Mouse (Mus musculus) heart, adult 2 months (tissue): ENCODE results near the gene Wdr60. TPM values are rescaled to one million over a fixed set of nuclear protein-coding genes. Genes with fewer than 3 reads are reported as not detected.

Source experiments
- DNase-seq, 2 experiments: peaks; one replicate each; pipeline ENCODE4 v3.0.0; 2021
- H3K27ac ChIP-seq: fragments of 200-600 bp; 2 replicates; pipeline ENCODE4 v1.8.1; 2022
- H3K27me3 ChIP-seq: fragments of 200-500 bp; 2 replicates; pipeline ENCODE4 v1.6.1; 2012; ENCODE audit warnings: mild to moderate bottlenecking, low read length, inconsistent platforms, mixed read lengths; ENCODE audit not compliant: control insufficient read depth, insufficient read depth
- H3K36me3 ChIP-seq: fragments of 200-500 bp; 2 replicates; pipeline ENCODE4 v1.6.1; 2012; ENCODE audit warnings: low read length, inconsistent platforms; ENCODE audit not compliant: control insufficient read depth, insufficient read depth
- H3K4me1 ChIP-seq: fragments of 200-500 bp; 2 replicates; pipeline ENCODE4 v1.6.1; 2011; ENCODE audit warnings: low read length; ENCODE audit not compliant: control insufficient read depth, insufficient read depth
- H3K4me3 ChIP-seq: fragments of 200-600 bp; 2 replicates; pipeline ENCODE4 v1.8.1; 2022
- H3K79me2 ChIP-seq: fragments of 200-500 bp; replicated peaks from 2 replicates; pipeline ENCODE4 v1.6.1; 2012; ENCODE audit warnings: mild to moderate bottlenecking, inconsistent platforms, low read length, moderate library complexity, mixed read lengths; ENCODE audit not compliant: control insufficient read depth, insufficient read depth
- H3K9ac ChIP-seq: fragments of 200-500 bp; 2 replicates; pipeline ENCODE4 v1.6.1; 2012; ENCODE audit warnings: low read depth, mild to moderate bottlenecking, control low read depth, inconsistent platforms, low read length, mixed read lengths
- CTCF ChIP-seq: fragments of 200-600 bp; IDR thresholded peaks from 2 replicates; pipeline ENCODE4 v1.8.1; 2022; ENCODE audit warnings: antibody characterized with exemption, mild to moderate bottlenecking, moderate library complexity
- EP300 ChIP-seq: fragments of 200-500 bp; IDR thresholded peaks from 2 replicates; pipeline ENCODE4 v1.6.1; 2011; ENCODE audit warnings: low read depth, low read length, control low read depth; ENCODE audit not compliant: insufficient read depth
- POLR2A ChIP-seq: fragments of 200-500 bp; IDR thresholded peaks from 2 replicates; pipeline ENCODE4 v1.6.1; 2011; ENCODE audit warnings: mild to moderate bottlenecking, low read depth, low read length, control low read depth; ENCODE audit not compliant: insufficient read depth
- WGBS: fragments of 180-500 bp; shearing (Covaris S2); methylation state at CpG from one replicate; pipeline ENCODE4 v1.1.7; 2018; 5-methylcytosine and 5-hydroxymethylcytosine counted together
- intact Hi-C: fragments of 180-260 bp; cut with DNase I; formaldehyde crosslinking; loops from one replicate; pipeline ENCODE4 v1.15.1; 2025
- polyA plus RNA-seq: library from polyadenylated mRNA; depleted of rRNA; stranded (reverse); fragments of >200 nt; gene quantifications from 2 replicates; pipeline ENCODE4 v1.2.3, GENCODE M21; 2012
- total RNA-seq, 2 experiments: library from RNA; stranded (reverse); gene quantifications; 2 replicates each; pipeline ENCODE4 v1.2.3; 2021

The Wdr60 gene
- total and polyA plus RNA-seq, 3 experiments: 2.3 to 2.4 (median 2.4) TPM

- no peak for TF ChIP-seq POLR2A
- TF ChIP-seq CTCF: no peak
- TF ChIP-seq EP300: no peak
Observed at GRCm38 (mm10) chr12:116223107-116223506, 39.7 kb downstream of the Wdr60 start.

GRCm38 (mm10) chr12:116207486-116207885, 55.3 kb downstream of the Wdr60 start:
- no peak overlapping the region for H3K9ac ChIP-seq
- no peaks in the 10 kb centered on the region for H3K79me2 ChIP-seq
- WGBS: 94% methylated on average over 8 of the region's 8 CpGs
- no peaks in the 10 kb centered on the region for H3K27me3 ChIP-seq
- no peaks in the 10 kb centered on the region for H3K36me3 ChIP-seq
- no peak overlapping the region for H3K4me3 ChIP-seq
- H3K4me1 ChIP-seq: no peaks in the 10 kb centered on the region
- DNase-seq: no peak
- no peak overlapping the region for H3K27ac ChIP-seq
- TF ChIP-seq POLR2A (no peak), EP300 (no peak), CTCF (no peak)
- intact Hi-C loops: no loop called here

More at GRCm38 (mm10) chr12:116223107-116223506, 39.7 kb downstream of the Wdr60 start:
- DNase-seq: no peak
- intact Hi-C loops: no loop called here
- Histone ChIP-seq H3K9ac (no peak overlapping the region), H3K27ac (no peak overlapping the region), H3K4me1 (no peaks in the 10 kb centered on the region), H3K27me3 (no peaks in the 10 kb centered on the region), H3K4me3 (no peak overlapping the region), H3K36me3 (no peaks in the 10 kb centered on the region), H3K79me2 (no peaks in the 10 kb centered on the region)
- WGBS: 80% methylated on average over 2 of the region's 2 CpGs

- DNase-seq: no peak
- TF ChIP-seq EP300: no peak
- no peak for TF ChIP-seq CTCF
- TF ChIP-seq POLR2A: no peak
- no peaks in the 10 kb centered on the region for H3K4me1 ChIP-seq
- no peak overlapping the region for H3K4me3 ChIP-seq
- no peak overlapping the region for H3K9ac ChIP-seq
- intact Hi-C loops: no loop called here
- H3K27ac ChIP-seq: no peak overlapping the region
- 62% methylated on average over 3 of the region's 3 CpGs for WGBS
- H3K27me3 ChIP-seq: no peaks in the 10 kb centered on the region
- H3K79me2 ChIP-seq: no peaks in the 10 kb centered on the region
- no peaks in the 10 kb centered on the region for H3K36me3 ChIP-seq
Observed at GRCm38 (mm10) chr12:116205726-116206125, 57.1 kb downstream of the Wdr60 start.

- DNase-seq: peak; percentile 41 to 71
- no peaks in the 10 kb centered on the region for H3K27me3 ChIP-seq
- H3K79me2 ChIP-seq: no peaks in the 10 kb centered on the region
- no peaks in the 10 kb centered on the region for H3K4me1 ChIP-seq
- intact Hi-C loops: loop anchor here (2.0 kb wide), 2 partner anchors 132 to 154 kb away; no protein-coding TSS in a partner anchor
- 27% methylated on average over 9 of the region's 9 CpGs for WGBS
- TF ChIP-seq EP300 (0 out of 2 replicates have a peak, but pooled peaks have one; percentile 48), CTCF (peak; percentile 91), POLR2A (no peak)
- no peaks in the 10 kb centered on the region for H3K36me3 ChIP-seq
- no peak overlapping the region for H3K4me3 ChIP-seq
- H3K9ac ChIP-seq: no peak overlapping the region
- no peak overlapping the region for H3K27ac ChIP-seq
Observed at GRCm38 (mm10) chr12:116202176-116202981, 60.4 kb downstream of the Wdr60 start.

GRCm38 (mm10) chr12:116198791-116199190, 64.0 kb downstream of the Wdr60 start:
- no peak overlapping the region for H3K4me3 ChIP-seq
- no peaks in the 10 kb centered on the region for H3K36me3 ChIP-seq
- intact Hi-C loops: no loop called here
- DNase-seq: no peak
- TF ChIP-seq EP300 (no peak), CTCF (no peak)
- H3K4me1 ChIP-seq: no peaks in the 10 kb centered on the region
- no peaks in the 10 kb centered on the region for H3K27me3 ChIP-seq
- whole genome bisulfite sequencing: 78% methylated on average over 6 of the region's 6 CpGs
- H3K27ac ChIP-seq: no peak overlapping the region
- no peaks in the 10 kb centered on the region for H3K79me2 ChIP-seq
- no peak overlapping the region for H3K9ac ChIP-seq

- Histone ChIP-seq H3K36me3 (no peaks in the 10 kb centered on the region), H3K27me3 (no peaks in the 10 kb centered on the region), H3K4me1 (no peaks in the 10 kb centered on the region), H3K27ac (no peak overlapping the region), H3K4me3 (no peak overlapping the region), H3K9ac (no peak overlapping the region), H3K79me2 (no peaks in the 10 kb centered on the region)
- WGBS: 74% methylated on average over 8 of the region's 8 CpGs
- intact Hi-C loops: no loop called here
- DNase-seq: no peak
- TF ChIP-seq CTCF (no peak), POLR2A (no peak), EP300 (no peak)
Observed at GRCm38 (mm10) chr12:116196221-116196620, 66.6 kb downstream of the Wdr60 start.
